Mouse (Mus musculus) liver, postnatal 0 days (tissue): ENCODE data around the gene Gapdh.
"Not testable (repeated sequence)": the region's sequence is repeated elsewhere in the genome, so short reads cannot be mapped to it uniquely, and the experiment has no call there.

Experiments
- CTCF ChIP-seq: sonication (generic); IDR thresholded peaks from 2 replicates; pipeline ENCODE4 v1.5.1; 2016; ENCODE audit warnings: antibody characterized with exemption, low read depth
- EP300 ChIP-seq: IDR thresholded peaks from 2 replicates; pipeline ENCODE4 v1.6.1; 2016; ENCODE audit warnings: antibody characterized with exemption, low read depth, mild to moderate bottlenecking

DNA sequence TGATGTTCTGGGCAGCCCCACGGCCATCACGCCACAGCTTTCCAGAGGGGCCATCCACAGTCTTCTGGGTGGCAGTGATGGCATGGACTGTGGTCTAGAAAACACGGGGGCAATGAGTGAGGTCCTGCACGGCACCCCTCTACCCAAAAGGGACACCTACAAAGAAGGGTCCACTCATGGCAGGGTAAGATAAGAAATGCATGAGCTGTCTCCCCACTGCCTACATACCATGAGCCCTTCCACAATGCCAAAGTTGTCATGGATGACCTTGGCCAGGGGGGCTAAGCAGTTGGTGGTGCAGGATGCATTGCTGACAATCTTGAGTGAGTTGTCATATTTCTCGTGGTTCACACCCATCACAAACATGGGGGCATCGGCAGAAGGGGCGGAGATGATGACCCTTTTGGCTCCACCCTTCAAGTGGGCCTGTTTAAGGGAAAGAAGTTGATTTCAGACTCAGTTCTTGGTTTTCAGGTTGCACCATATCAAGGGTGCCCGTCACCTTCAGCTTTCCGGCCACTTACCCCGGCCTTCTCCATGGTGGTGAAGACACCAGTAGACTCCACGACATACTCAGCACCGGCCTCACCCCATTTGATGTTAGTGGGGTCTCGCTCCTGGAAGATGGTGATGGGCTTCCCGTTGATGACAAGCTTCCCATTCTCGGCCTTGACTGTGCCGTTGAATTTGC lies 3.5 kb downstream of the Gapdh start:
- TF ChIP-seq CTCF, EP300: not testable (repeated sequence)
